Mouse (Mus musculus): ENCODE measurements around the gene Gm21488. TPM values are rescaled to one million over a fixed set of nuclear protein-coding genes. Genes with fewer than 3 reads are reported as not detected.
"Not testable (repeated sequence)": the region's sequence is repeated elsewhere in the genome, so short reads cannot be mapped to it uniquely, and the experiment has no call there.

The Gm21488 gene
- not detected in 2 replicates for polyA plus RNA-seq (2015; fragmentation: Nextera tagmentation; extraction: Ambion mirVana)

DNA sequence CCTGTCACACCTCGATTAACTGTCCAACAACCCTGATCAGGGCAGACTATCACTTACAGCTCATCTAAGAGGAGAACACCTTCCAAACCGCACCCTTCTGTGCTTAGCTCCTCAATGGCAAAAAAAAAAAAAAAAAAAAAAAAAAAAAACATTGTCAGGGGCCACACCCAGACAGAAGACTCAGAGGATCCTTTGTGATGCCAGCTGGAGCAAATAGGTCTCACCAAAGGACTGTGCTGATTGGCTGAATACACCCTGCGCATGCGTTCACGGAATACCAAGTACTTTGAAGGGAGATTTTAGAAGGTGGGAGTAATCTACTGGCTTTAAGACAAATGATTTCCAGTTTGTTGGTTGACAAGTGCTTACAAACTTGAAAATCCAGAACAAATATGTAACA, at the start of gene Gm21488:
TSS of gene Gm21488 (minus strand) at position 101 of the 400 bp plus-strand sequence.
- not testable (repeated sequence) for H3K4me3 ChIP-seq; H3K27ac ChIP-seq (replicated peaks); H3K27me3 ChIP-seq; H3K9ac ChIP-seq; H3K9me3 ChIP-seq; ATAC-seq (ENCODE audit: low read depth); H3K4me1 ChIP-seq (replicated peaks); H3K36me3 ChIP-seq; H3K4me2 ChIP-seq
- no CpG with 5 or more reads among the region's 5 CpGs for whole genome bisulfite sequencing

Measured in neural tube, embryonic 13.5 days (tissue).